Mouse (Mus musculus): ENCODE measurements around the gene Olfr1136.

Gene Olfr1136

GRCm38 (mm10) chr2:87693847-87694246 is at the start of gene Olfr1136:
Gene Olfr1136 (minus strand): TSS chr2:87693947.
- no peak for DNase-seq (ENCODE audit: low spot score in 2 of 2)

DNA sequence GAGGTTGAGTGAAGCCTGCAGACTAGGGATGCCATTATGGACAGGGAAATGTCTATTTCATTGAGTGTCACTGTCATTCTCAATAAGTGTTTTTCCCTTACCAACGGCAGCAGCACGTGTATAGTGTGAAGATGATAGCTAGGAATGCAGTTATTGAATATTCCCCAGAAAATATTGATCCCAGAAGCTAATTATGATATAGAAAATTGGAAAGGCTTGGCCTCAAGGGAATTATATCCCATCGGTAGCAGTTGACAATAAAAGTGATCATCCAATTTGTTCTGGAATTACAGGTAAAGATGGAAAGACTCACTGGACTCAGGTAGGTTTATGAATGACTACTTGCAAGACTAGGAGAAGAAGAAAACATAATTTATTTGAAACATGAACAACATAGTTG is 49.7 kb upstream of the Olfr1136 start, which contains the start of gene Olfr1140:
Gene Olfr1140 (plus strand): TSS at position 301 of the 400 bp plus-strand sequence.
- no peak for DNase-seq (ENCODE audit: low spot score in 2 of 2)

GRCm38 (mm10) chr2:87739878-87740277 is 46.1 kb upstream of the Olfr1136 start, which contains the start of gene Olfr1138:
Gene Olfr1138 (minus strand): TSS chr2:87739978.
- DNase-seq (ENCODE audit: low spot score in 2 of 2), result no peak

GRCm38 (mm10) chr2:87713079-87713478 is 19.3 kb upstream of the Olfr1136 start, which contains the start of gene Olfr1137:
Gene Olfr1137 (minus strand): TSS chr2:87713179.
- no peak for DNase-seq (ENCODE audit: low spot score in 2 of 2)

- no peak for DNase-seq (ENCODE audit: low spot score in 2 of 2)
Measured at GRCm38 (mm10) chr2:87673564-87673963, 20.2 kb downstream of the Olfr1136 start, which contains the start of gene Olfr1135. Gene Olfr1135 (minus strand): TSS chr2:87673664.

- DNase-seq (ENCODE audit: low spot score in 2 of 2), result no peak
Measured at GRCm38 (mm10) chr2:87658360-87658759, 35.4 kb downstream of the Olfr1136 start, which contains the start of gene Olfr1134. Gene Olfr1134 (minus strand): TSS chr2:87658460.

DNA sequence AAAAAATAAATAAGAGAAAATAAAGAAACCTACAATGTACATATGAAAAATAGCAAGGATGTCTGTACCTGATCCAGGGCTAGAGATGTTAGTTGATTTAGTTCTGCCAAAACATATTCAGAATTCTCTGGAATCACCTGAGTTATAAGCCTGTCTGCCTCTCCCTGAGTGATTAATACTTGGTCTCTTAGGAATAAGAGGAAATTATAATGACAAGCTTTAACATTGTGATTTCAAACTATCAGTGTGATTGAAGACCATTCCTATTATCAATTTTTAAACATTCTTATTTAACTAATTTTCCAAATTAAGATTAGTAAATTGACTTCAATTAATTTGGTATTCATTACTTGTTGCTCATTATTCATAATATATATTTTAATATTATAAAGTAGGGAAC is 46.5 kb downstream of the Olfr1136 start, which contains the start of gene Olfr1133:
Gene Olfr1133 (minus strand): TSS at position 101 of the 400 bp plus-strand sequence.
- DNase-seq (ENCODE audit: low spot score in 2 of 2), result no peak
